Mouse (Mus musculus): ENCODE data around the gene Gm2a.

- no peak for TF ChIP-seq POLR2A (IDR thresholded peaks at IDR 0.05; ENCODE audit: borderline replicate concordance, extremely low read depth, low read depth, low read length)
- no peak for TF ChIP-seq CTCF (IDR thresholded peaks at IDR 0.05; ENCODE audit: insufficient read depth, low read length)
Measured at GRCm38 (mm10) chr11:55084629-55085028, 13.3 kb upstream of the Gm2a start.
